Mouse (Mus musculus) ES-Bruce4 (cell line): ENCODE measurements around the gene Tmem175.

Experiments used
- CTCF ChIP-seq: IDR thresholded peaks from one replicate; pipeline ENCODE4 v1.8.1; 2011; ENCODE audit warnings: low read depth, low read length
- EP300 ChIP-seq: IDR thresholded peaks from 2 replicates; pipeline ENCODE4 v1.6.1; 2011; ENCODE audit warnings: low read depth, low read length; ENCODE audit not compliant: insufficient read depth

- TF ChIP-seq EP300 (no peak), CTCF (no peak)
Observed at GRCm38 (mm10) chr5:108655381-108655780, 25.8 kb downstream of the Tmem175 start.
